Mouse (Mus musculus): Measurements from ENCODE around the gene Scn2b. TPM values are rescaled to one million over a fixed set of nuclear protein-coding genes. Genes with fewer than 3 reads are reported as not detected.
A peak's percentile ranks its signal among the peaks of the same experiment; 100 is the strongest.

Gene Scn2b
- polyA plus RNA-seq (2012; ENCODE audit: insufficient read depth, low replicate concordance): 0.09 TPM in 1 of 2 replicates, not detected in the other

DNA sequence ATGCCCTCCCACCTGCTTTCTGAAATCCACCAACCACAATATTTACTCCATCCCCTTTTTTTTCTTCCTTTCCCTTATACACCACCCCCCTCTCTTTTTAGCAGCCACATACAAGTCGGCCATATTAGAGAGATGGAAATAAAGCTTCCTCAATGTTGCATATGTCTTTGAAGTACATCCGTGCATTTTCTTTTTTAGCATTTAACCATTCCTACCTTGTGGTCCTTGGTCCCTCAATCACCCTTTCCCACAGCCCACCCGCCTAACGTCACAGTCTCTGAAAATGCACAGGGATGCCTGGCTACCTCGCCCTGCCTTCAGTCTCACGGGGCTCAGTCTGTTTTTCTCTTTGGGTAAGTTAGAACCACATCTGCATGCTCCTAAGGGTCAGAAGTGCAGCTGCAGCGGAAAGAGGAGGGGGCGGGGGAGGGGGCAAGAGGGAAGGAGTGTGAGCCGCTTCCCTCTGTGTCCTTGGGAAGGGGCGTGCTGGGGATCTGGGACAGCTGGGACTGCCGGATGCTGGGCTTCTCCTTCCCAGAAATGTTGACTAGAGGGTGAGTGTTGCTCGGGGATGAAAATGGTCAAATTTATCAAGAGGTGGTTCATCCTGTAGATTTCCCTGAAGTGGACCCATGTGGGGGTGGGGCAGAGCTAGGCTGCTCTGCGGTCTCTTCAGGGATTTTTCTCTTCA lies at the start of gene Scn2b:
Scn2b (plus strand) TSS at position 42 of the 691 bp plus-strand sequence.
- Histone ChIP-seq H3K4me1 (peaks cover 16% of the 10 kb centered on the region; the same call in 1 of the 2 replicates), H3K36me3 (replicated peaks; ENCODE audit: low read length) (no peaks in the 10 kb centered on the region), H3K9me3 (no peaks in the 10 kb centered on the region), H3K4me3 (replicated peaks) (no peak within 1 kb of the TSS), H3K27me3 (replicated peaks) (peaks cover 95% of the 10 kb centered on the region)
- TF ChIP-seq FLI1 (IDR thresholded peaks at IDR 0.05; ENCODE audit: low read length) (no peak), GATA1 (IDR thresholded peaks at IDR 0.05; ENCODE audit: borderline replicate concordance, low read length) (no peak)

DNA sequence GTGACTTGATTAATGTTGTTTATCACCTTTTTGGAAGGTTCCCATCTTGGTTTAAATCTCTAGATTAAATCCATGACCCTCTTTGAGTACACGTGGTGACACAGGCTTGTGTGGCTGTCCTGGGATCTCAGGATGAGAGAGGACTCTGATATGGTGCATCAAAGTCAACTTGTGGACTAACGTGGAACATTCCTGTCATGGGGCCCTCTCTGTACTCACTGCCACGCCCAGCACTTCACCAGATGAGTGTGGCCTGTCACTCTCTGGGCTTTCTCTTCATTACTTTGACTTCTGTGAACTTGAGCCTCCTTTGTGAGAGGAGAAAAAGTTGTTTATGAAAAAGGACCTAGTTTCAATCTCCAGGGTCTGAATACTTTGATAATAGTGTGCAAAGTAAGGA lies 45.8 kb upstream of the Scn2b start:
- peaks cover 49% of the 10 kb centered on the region for H3K27me3 ChIP-seq (replicated peaks)
- H3K36me3 ChIP-seq (replicated peaks; ENCODE audit: low read length): no peaks in the 10 kb centered on the region
- H3K4me3 ChIP-seq (replicated peaks): no peak overlapping the region
- TF ChIP-seq GATA1 (IDR thresholded peaks at IDR 0.05; ENCODE audit: borderline replicate concordance, low read length): no peak
- TF ChIP-seq FLI1 (IDR thresholded peaks at IDR 0.05; ENCODE audit: low read length): no peak
- H3K9me3 ChIP-seq: no peaks in the 10 kb centered on the region
- H3K4me1 ChIP-seq: no peaks in the 10 kb centered on the region

DNA sequence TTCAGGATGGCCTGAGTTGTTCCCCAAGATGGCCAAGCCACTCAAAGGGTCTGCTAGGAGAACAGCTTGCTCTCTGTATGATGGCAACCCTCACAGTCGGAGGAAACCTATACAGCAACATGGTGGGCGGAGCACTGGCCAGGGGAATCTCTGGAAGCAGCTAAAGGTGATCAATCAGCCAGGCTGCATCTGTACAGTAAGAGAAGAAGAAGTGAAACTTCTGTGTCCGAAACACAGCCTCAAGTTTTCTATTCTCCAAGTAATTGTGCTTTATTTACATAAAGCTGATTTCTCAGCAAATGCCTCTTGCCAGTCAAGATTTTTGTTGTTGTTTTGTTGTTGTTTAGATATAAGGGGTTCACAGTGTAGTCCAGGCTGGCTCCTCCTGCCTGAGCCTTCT lies 39.7 kb upstream of the Scn2b start:
- TF ChIP-seq GATA1 (IDR thresholded peaks at IDR 0.05; ENCODE audit: borderline replicate concordance, low read length) (no peak), FLI1 (IDR thresholded peaks at IDR 0.05; ENCODE audit: low read length) (no peak)
- Histone ChIP-seq H3K9me3 (no peaks in the 10 kb centered on the region), H3K27me3 (replicated peaks) (peaks cover 78% of the 10 kb centered on the region), H3K36me3 (replicated peaks; ENCODE audit: low read length) (no peaks in the 10 kb centered on the region), H3K4me1 (peaks cover 9% of the 10 kb centered on the region; the same call in 1 of the 2 replicates), H3K4me3 (replicated peaks) (no peak overlapping the region)

DNA sequence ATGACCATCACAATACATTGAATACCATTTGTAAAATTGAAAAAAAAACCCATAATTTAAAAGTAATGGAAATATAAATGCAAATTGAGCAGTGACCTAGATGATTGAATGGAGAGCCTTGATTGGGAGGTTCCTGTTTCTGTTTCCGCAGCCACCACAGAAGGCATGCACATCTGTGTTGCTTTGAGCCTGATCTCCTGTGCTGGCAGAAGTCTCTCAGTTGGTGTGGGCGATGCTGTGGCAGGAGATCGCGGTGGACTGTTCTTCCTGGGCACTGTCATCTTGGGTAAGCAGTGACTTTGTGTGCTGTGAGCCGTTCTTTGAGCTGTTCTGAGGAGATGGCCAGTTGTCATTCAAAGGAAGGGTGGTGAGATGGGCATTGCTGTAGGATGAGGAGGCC lies 38.6 kb upstream of the Scn2b start, which contains the start of gene Jaml:
Jaml (plus strand) TSS at position 173 of the 400 bp plus-strand sequence.
- TF ChIP-seq FLI1 (IDR thresholded peaks at IDR 0.05; ENCODE audit: low read length) (no peak), GATA1 (IDR thresholded peaks at IDR 0.05; ENCODE audit: borderline replicate concordance, low read length) (no peak)
- peaks cover 76% of the 10 kb centered on the region for H3K27me3 ChIP-seq (replicated peaks)
- no peaks in the 10 kb centered on the region for H3K36me3 ChIP-seq (replicated peaks; ENCODE audit: low read length)
- H3K4me1 ChIP-seq: peaks cover 9% of the 10 kb centered on the region; the same call in 1 of the 2 replicates
- H3K9me3 ChIP-seq: no peaks in the 10 kb centered on the region
- H3K4me3 ChIP-seq (replicated peaks): peak within 1 kb of the TSS; percentile 76

DNA sequence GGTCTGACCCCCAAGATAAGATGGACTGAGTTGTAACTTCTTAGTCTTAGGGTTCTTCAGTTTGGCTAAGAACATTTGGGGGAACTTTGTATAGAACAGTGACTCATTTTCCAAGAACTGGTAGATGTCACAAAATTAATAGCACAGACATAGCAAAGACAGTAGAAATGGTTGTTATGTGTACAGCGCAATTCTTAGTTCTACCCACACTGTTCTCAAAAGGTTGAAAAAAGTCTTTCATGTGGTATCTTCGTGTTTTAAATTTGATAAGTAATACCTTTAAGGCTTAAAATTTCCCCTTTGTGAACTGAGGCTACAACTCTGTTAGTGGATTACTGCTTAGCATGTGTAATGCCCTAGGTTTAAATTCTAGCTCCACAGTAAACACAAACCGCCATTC lies 34.5 kb upstream of the Scn2b start:
- Histone ChIP-seq H3K36me3 (replicated peaks; ENCODE audit: low read length) (no peaks in the 10 kb centered on the region), H3K9me3 (no peaks in the 10 kb centered on the region), H3K27me3 (replicated peaks) (peaks cover 74% of the 10 kb centered on the region), H3K4me3 (replicated peaks) (no peak overlapping the region), H3K4me1 (peaks cover 9% of the 10 kb centered on the region; the same call in 1 of the 2 replicates)
- TF ChIP-seq FLI1 (IDR thresholded peaks at IDR 0.05; ENCODE audit: low read length) (no peak), GATA1 (IDR thresholded peaks at IDR 0.05; ENCODE audit: borderline replicate concordance, low read length) (no peak)

DNA sequence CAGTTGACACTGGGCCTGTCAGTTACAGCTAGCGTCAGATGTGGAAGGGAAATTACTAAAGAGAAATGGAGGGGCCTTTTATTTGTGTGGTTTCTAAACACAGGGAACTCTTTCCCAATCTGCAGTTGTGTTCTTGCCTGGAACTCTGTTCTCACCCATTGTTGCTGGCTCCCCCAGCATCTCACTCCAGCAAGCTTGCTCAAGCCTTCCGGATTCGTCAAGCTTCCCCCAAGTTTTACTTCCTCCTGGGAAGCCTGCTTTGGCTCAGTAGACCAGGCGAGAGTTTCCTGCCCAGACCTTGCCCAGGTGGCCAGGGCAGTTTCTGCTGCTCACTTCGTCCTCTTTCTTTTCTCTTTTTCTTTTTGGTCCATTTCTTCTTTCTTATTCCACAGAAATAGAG lies 33.0 kb upstream of the Scn2b start:
- Histone ChIP-seq H3K36me3 (replicated peaks; ENCODE audit: low read length) (no peaks in the 10 kb centered on the region), H3K27me3 (replicated peaks) (peaks cover 67% of the 10 kb centered on the region)
- no peak for TF ChIP-seq GATA1 (IDR thresholded peaks at IDR 0.05; ENCODE audit: borderline replicate concordance, low read length)
- TF ChIP-seq FLI1 (IDR thresholded peaks at IDR 0.05; ENCODE audit: low read length): no peak

DNA sequence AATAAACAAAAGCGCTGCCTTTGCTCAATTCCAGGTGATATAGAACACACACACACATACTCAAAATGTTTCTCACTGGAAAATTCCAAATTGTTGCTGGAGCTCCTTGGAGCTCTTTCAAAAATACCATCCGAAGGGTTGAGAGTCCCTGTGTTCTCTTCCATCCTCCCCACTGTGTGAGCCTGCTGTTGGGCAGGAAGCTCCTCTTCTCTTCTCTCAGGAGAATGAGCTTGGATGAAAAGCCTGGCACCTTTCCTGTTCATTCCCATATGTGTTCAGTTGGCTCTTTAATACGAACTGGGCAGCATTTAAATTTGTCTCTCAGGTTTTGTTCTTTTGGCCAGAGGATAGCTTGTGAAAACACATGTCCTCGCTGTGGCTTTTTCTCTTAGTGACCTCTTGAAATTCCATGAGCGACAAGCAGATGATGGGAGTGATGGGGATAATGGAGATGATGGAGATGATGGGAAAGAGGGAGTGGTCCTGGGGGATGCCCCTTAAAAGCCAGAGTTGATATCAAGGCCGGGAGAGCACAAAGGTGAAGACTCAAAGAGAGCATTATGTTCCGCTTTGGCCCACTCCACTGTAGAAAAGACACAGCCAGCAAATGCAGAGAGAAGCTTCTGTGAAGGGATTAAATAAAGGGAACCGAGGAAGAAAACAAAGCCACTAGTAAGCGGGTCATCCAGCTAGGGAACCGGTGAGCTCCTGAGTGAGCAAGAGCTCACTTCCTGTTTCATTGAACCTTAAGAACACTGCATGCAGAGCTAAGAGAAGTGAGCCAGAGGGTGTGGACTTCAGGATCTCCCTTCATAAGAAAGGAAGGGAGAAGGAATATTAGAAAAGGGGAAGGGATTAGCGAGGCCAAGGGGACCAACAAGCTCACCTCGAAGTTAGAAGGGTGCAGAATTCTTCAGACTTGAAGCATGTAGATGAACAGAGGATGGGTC lies 31.6 kb upstream of the Scn2b start:
- Histone ChIP-seq H3K27me3 (replicated peaks) (peaks cover 65% of the 10 kb centered on the region), H3K36me3 (replicated peaks; ENCODE audit: low read length) (no peaks in the 10 kb centered on the region), H3K9me3 (no peaks in the 10 kb centered on the region), H3K4me3 (replicated peaks) (no peak overlapping the region), H3K4me1 (0 out of 2 replicates have a peak, but pooled peaks cover 6% of the 10 kb centered on the region)
- TF ChIP-seq GATA1 (IDR thresholded peaks at IDR 0.05; ENCODE audit: borderline replicate concordance, low read length) (no peak), FLI1 (IDR thresholded peaks at IDR 0.05; ENCODE audit: low read length) (no peak)

More for the DNA sequence above, 33.0 kb upstream of the Scn2b start:
- H3K9me3 ChIP-seq: no peaks in the 10 kb centered on the region
- 0 out of 2 replicates have a peak, but pooled peaks cover 3% of the 10 kb centered on the region for H3K4me1 ChIP-seq
- no peak overlapping the region for H3K4me3 ChIP-seq (replicated peaks)

DNA sequence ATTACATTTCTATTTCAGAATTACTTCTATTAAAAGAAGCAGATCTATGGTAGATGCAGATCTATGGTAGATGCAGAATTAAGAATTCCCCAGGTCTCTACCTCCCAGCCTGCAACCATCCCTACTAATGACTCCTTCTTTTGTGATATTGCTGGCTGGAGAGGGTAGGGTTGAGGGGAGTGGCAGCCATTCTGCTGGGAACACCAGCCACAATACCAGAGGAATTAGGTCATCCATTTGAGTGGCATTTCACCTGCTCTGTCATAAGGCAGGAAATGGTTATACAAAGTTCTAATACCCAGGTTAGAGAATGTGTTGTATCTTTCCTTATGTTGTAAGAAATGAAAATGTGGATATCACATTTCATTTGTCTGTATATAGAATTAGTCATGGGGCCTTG lies 29.5 kb upstream of the Scn2b start:
- peaks cover 13% of the 10 kb centered on the region; the same call in 1 of the 2 replicates for H3K4me1 ChIP-seq
- no peaks in the 10 kb centered on the region for H3K9me3 ChIP-seq
- peaks cover 68% of the 10 kb centered on the region for H3K27me3 ChIP-seq (replicated peaks)
- H3K36me3 ChIP-seq (replicated peaks; ENCODE audit: low read length): no peaks in the 10 kb centered on the region
- H3K4me3 ChIP-seq (replicated peaks): no peak overlapping the region
- TF ChIP-seq FLI1 (IDR thresholded peaks at IDR 0.05; ENCODE audit: low read length) (no peak), GATA1 (IDR thresholded peaks at IDR 0.05; ENCODE audit: borderline replicate concordance, low read length) (no peak)

DNA sequence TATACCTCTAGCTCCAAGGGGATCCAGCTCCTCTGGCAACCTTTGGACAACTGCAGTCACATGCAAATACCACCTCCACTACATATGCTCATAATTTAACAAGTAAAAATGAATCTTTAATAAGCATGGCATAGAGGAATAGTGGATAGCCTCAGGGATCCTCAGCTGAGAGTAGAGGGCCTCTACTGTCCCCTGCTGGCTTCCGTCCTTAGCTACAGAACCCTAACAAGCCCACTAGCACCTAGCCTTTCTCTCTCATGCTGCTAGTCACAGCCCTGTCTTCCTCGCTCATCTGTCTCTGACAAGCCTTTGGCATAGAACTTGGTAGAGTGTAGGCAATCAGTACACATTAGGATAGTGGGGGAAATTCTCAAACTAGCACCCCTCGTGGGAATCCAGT lies 26.8 kb upstream of the Scn2b start:
- peaks cover 19% of the 10 kb centered on the region for H3K4me1 ChIP-seq
- H3K9me3 ChIP-seq: no peaks in the 10 kb centered on the region
- peaks cover 68% of the 10 kb centered on the region for H3K27me3 ChIP-seq (replicated peaks)
- H3K4me3 ChIP-seq (replicated peaks): no peak overlapping the region
- TF ChIP-seq FLI1 (IDR thresholded peaks at IDR 0.05; ENCODE audit: low read length): no peak
- H3K36me3 ChIP-seq (replicated peaks; ENCODE audit: low read length): no peaks in the 10 kb centered on the region

Data from megakaryocyte, embryonic 14.5 days (primary cell).